Mouse (Mus musculus): ENCODE data around the gene Trmt10a. TPM values are rescaled to one million over a fixed set of nuclear protein-coding genes. Genes with fewer than 3 reads are reported as not detected.

The Trmt10a gene
- polyA plus RNA-seq, 1 experiment from 2014 or later = 15.2 TPM

- H3K4me1 ChIP-seq = no peaks in the 10 kb centered on the region
- H3K36me3 ChIP-seq = no peaks in the 10 kb centered on the region
- no peaks in the 10 kb centered on the region for H3K9me3 ChIP-seq
- no peak overlapping the region for H3K4me3 ChIP-seq
- WGBS = 86% methylated on average over 4 of the region's 4 CpGs
- no peak overlapping the region for H3K27ac ChIP-seq
- no peak overlapping the region for H3K4me2 ChIP-seq (replicated peaks)
- no peak overlapping the region for H3K9ac ChIP-seq
- ATAC-seq (ENCODE audit: insufficient number of reproducible peaks, insufficient read depth, low FRiP score, low TSS enrichment) = no peak
- no peaks in the 10 kb centered on the region for H3K27me3 ChIP-seq
These were observed 26.4 kb upstream of the Trmt10a start for GRCm38 (mm10) chr3:138116871-138117270.

GRCm38 (mm10) chr3:138118392-138118791, 24.9 kb upstream of the Trmt10a start:
- H3K9me3 ChIP-seq = no peaks in the 10 kb centered on the region
- no peak for ATAC-seq (ENCODE audit: insufficient number of reproducible peaks, insufficient read depth, low FRiP score, low TSS enrichment)
- H3K4me2 ChIP-seq (replicated peaks) = no peak overlapping the region
- 76% methylated on average over 6 of the region's 6 CpGs for WGBS
- no peaks in the 10 kb centered on the region for H3K4me1 ChIP-seq
- H3K27me3 ChIP-seq = no peaks in the 10 kb centered on the region
- no peak overlapping the region for H3K4me3 ChIP-seq
- no peak overlapping the region for H3K9ac ChIP-seq
- H3K36me3 ChIP-seq = no peaks in the 10 kb centered on the region
- no peak overlapping the region for H3K27ac ChIP-seq

GRCm38 (mm10) chr3:138118831-138119230, 24.4 kb upstream of the Trmt10a start:
- Histone ChIP-seq H3K9ac (no peak overlapping the region), H3K4me2 (replicated peaks) (no peak overlapping the region), H3K4me3 (no peak overlapping the region), H3K36me3 (no peaks in the 10 kb centered on the region), H3K9me3 (no peaks in the 10 kb centered on the region), H3K27ac (no peak overlapping the region), H3K4me1 (no peaks in the 10 kb centered on the region), H3K27me3 (no peaks in the 10 kb centered on the region)
- no peak for ATAC-seq (ENCODE audit: insufficient number of reproducible peaks, insufficient read depth, low FRiP score, low TSS enrichment)
- WGBS = 79% methylated on average over 14 of the region's 14 CpGs

GRCm38 (mm10) chr3:138119444-138120105, 23.7 kb upstream of the Trmt10a start:
- H3K4me3 ChIP-seq = no peak overlapping the region
- no peak overlapping the region for H3K9ac ChIP-seq
- no peaks in the 10 kb centered on the region for H3K4me1 ChIP-seq
- H3K9me3 ChIP-seq = no peaks in the 10 kb centered on the region
- no peak overlapping the region for H3K27ac ChIP-seq
- WGBS = 95% methylated on average over 16 of the region's 16 CpGs
- H3K27me3 ChIP-seq = no peaks in the 10 kb centered on the region
- H3K4me2 ChIP-seq (replicated peaks) = no peak overlapping the region
- H3K36me3 ChIP-seq = no peaks in the 10 kb centered on the region
- no peak for ATAC-seq (ENCODE audit: insufficient number of reproducible peaks, insufficient read depth, low FRiP score, low TSS enrichment)

GRCm38 (mm10) chr3:138121461-138121860, 21.8 kb upstream of the Trmt10a start:
- Histone ChIP-seq H3K9me3 (no peaks in the 10 kb centered on the region), H3K4me2 (replicated peaks) (no peak overlapping the region), H3K4me1 (no peaks in the 10 kb centered on the region), H3K36me3 (no peaks in the 10 kb centered on the region), H3K4me3 (no peak overlapping the region), H3K27ac (no peak overlapping the region), H3K27me3 (no peaks in the 10 kb centered on the region), H3K9ac (no peak overlapping the region)
- no peak for ATAC-seq (ENCODE audit: insufficient number of reproducible peaks, insufficient read depth, low FRiP score, low TSS enrichment)
- 92% methylated on average over 2 of the region's 2 CpGs for WGBS

- no peak overlapping the region for H3K27ac ChIP-seq
- no peak overlapping the region for H3K4me3 ChIP-seq
- no peak for ATAC-seq (ENCODE audit: insufficient number of reproducible peaks, insufficient read depth, low FRiP score, low TSS enrichment)
- H3K36me3 ChIP-seq = no peaks in the 10 kb centered on the region
- no peak overlapping the region for H3K4me2 ChIP-seq (replicated peaks)
- H3K27me3 ChIP-seq = no peaks in the 10 kb centered on the region
- WGBS = 81% methylated on average over 10 of the region's 10 CpGs
- H3K4me1 ChIP-seq = no peaks in the 10 kb centered on the region
- no peak overlapping the region for H3K9ac ChIP-seq
- no peaks in the 10 kb centered on the region for H3K9me3 ChIP-seq
These were observed 19.4 kb upstream of the Trmt10a start for GRCm38 (mm10) chr3:138123842-138124241.

GRCm38 (mm10) chr3:138129110-138129509, 14.1 kb upstream of the Trmt10a start:
- no peak for ATAC-seq (ENCODE audit: insufficient number of reproducible peaks, insufficient read depth, low FRiP score, low TSS enrichment)

GRCm38 (mm10) chr3:138130692-138131091, 12.6 kb upstream of the Trmt10a start:
- H3K27ac ChIP-seq = no peak overlapping the region
- no peaks in the 10 kb centered on the region for H3K9me3 ChIP-seq
- no peaks in the 10 kb centered on the region for H3K36me3 ChIP-seq
- no peak overlapping the region for H3K4me2 ChIP-seq (replicated peaks)
- no peaks in the 10 kb centered on the region for H3K4me1 ChIP-seq
- no peak overlapping the region for H3K4me3 ChIP-seq
- no peak for ATAC-seq (ENCODE audit: insufficient number of reproducible peaks, insufficient read depth, low FRiP score, low TSS enrichment)
- WGBS = 76% methylated on average over 1 of the region's 1 CpGs
- no peaks in the 10 kb centered on the region for H3K27me3 ChIP-seq
- no peak overlapping the region for H3K9ac ChIP-seq

More at GRCm38 (mm10) chr3:138129110-138129509, 14.1 kb upstream of the Trmt10a start:
- Histone ChIP-seq H3K4me2 (replicated peaks) (no peak overlapping the region), H3K9me3 (no peaks in the 10 kb centered on the region), H3K9ac (no peak overlapping the region), H3K4me3 (no peak overlapping the region), H3K27ac (no peak overlapping the region), H3K27me3 (no peaks in the 10 kb centered on the region), H3K36me3 (no peaks in the 10 kb centered on the region), H3K4me1 (no peaks in the 10 kb centered on the region)
- WGBS = 94% methylated on average over 6 of the region's 6 CpGs

- H3K27ac ChIP-seq = no peak overlapping the region
- H3K4me2 ChIP-seq (replicated peaks) = no peak overlapping the region
- ATAC-seq (ENCODE audit: insufficient number of reproducible peaks, insufficient read depth, low FRiP score, low TSS enrichment) = no peak
- 43% methylated on average over 9 of the region's 9 CpGs for WGBS
- H3K4me3 ChIP-seq = no peak overlapping the region
- H3K36me3 ChIP-seq = no peaks in the 10 kb centered on the region
- H3K27me3 ChIP-seq = no peaks in the 10 kb centered on the region
- no peak overlapping the region for H3K9ac ChIP-seq
- no peaks in the 10 kb centered on the region for H3K4me1 ChIP-seq
- H3K9me3 ChIP-seq = no peaks in the 10 kb centered on the region
These were observed 12.1 kb upstream of the Trmt10a start for GRCm38 (mm10) chr3:138131168-138131567.

GRCm38 (mm10) chr3:138133463-138133862, 9.8 kb upstream of the Trmt10a start:
- WGBS = 90% methylated on average over 8 of the region's 8 CpGs
- Histone ChIP-seq H3K4me3 (no peak overlapping the region), H3K27ac (no peak overlapping the region), H3K4me2 (replicated peaks) (no peak overlapping the region), H3K36me3 (no peaks in the 10 kb centered on the region), H3K27me3 (no peaks in the 10 kb centered on the region), H3K9ac (no peak overlapping the region), H3K9me3 (no peaks in the 10 kb centered on the region), H3K4me1 (no peaks in the 10 kb centered on the region)
- ATAC-seq (ENCODE audit: insufficient number of reproducible peaks, insufficient read depth, low FRiP score, low TSS enrichment) = no peak

GRCm38 (mm10) chr3:138133916-138134315, 9.3 kb upstream of the Trmt10a start:
- Histone ChIP-seq H3K4me3 (no peak overlapping the region), H3K9me3 (no peaks in the 10 kb centered on the region), H3K27me3 (no peaks in the 10 kb centered on the region), H3K4me1 (no peaks in the 10 kb centered on the region), H3K4me2 (replicated peaks) (no peak overlapping the region), H3K27ac (no peak overlapping the region), H3K36me3 (no peaks in the 10 kb centered on the region), H3K9ac (no peak overlapping the region)
- WGBS = 83% methylated on average over 11 of the region's 11 CpGs
- no peak for ATAC-seq (ENCODE audit: insufficient number of reproducible peaks, insufficient read depth, low FRiP score, low TSS enrichment)

- 71% methylated on average over 1 of the region's 1 CpGs for WGBS
- Histone ChIP-seq H3K4me1 (no peaks in the 10 kb centered on the region), H3K9me3 (no peaks in the 10 kb centered on the region), H3K27me3 (no peaks in the 10 kb centered on the region), H3K4me3 (no peak overlapping the region), H3K4me2 (replicated peaks) (no peak overlapping the region), H3K27ac (no peak overlapping the region), H3K36me3 (no peaks in the 10 kb centered on the region), H3K9ac (no peak overlapping the region)
- no peak for ATAC-seq (ENCODE audit: insufficient number of reproducible peaks, insufficient read depth, low FRiP score, low TSS enrichment)
These were observed 8.7 kb upstream of the Trmt10a start for GRCm38 (mm10) chr3:138134528-138134927.

Data from embryonic facial prominence, embryonic 12.5 days (tissue).